Comparison of ENCODE assay signal across 19 mouse cellular contexts in the genomic region with DNA sequence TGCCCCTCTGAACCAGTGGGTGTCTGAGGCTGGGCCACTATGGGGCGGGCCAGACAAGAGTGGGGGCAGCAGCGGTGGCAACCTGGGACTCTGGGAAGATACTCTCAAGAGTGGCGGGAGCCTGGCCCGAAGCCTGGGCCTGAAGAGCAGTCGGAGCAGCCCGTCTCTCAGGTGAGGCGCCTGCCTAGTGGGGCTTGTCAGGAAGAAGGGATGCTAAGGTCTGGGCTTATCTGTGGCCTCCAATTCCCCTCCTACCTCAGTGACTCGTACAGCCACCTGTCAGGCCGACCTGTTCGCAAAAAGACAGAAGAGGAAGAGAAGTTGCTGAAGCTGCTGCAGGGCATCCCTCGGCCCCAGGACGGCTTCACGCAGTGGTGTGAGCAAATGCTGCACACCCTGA. TPM values are rescaled to one million over a fixed set of nuclear protein-coding genes. Genes with fewer than 3 reads are reported as not detected.
DNase-seq lines count a peak whose midpoint lies in the region; ATAC-seq and TF ChIP-seq lines count a peak whose summit lies in the region.
"Had no signal": no experiment of that assay in that cellular context is flagged by ENCODE, and none has a peak within 500 bp of the region (broad histone marks: within the 10 kb centered on the region; RNA-seq: fewer than 3 reads in every experiment).

No protein-coding gene starts in this region.

- H3K27ac ChIP-seq in forebrain, embryonic 12.5 days = peak overlapping the region; percentile 66; the same call in 1 of the 2 replicates
- H3K27ac ChIP-seq in forebrain, embryonic 11.5 days (ENCODE audit: low read depth, low read length) = no peak overlapping the region
- peak overlapping the region; percentile 50 for H3K27ac ChIP-seq in hindbrain, embryonic 13.5 days
- H3K27ac ChIP-seq in midbrain, embryonic 16.5 days (ENCODE audit: low read length) = peak overlapping the region; percentile 33; the same call in 1 of the 2 replicates
- H3K27ac ChIP-seq in stomach, postnatal 0 days (replicated peaks) = no peak overlapping the region
- H3K27ac ChIP-seq: heart, embryonic 15.5 days; liver, embryonic 13.5 days had no signal

- no peak overlapping the region for H3K4me3 ChIP-seq in forebrain, embryonic 12.5 days (replicated peaks)
- H3K4me3 ChIP-seq in forebrain, embryonic 11.5 days (ENCODE audit: low read depth, low read length) = no peak overlapping the region
- no peak overlapping the region for H3K4me3 ChIP-seq in hindbrain, embryonic 13.5 days
- H3K4me3 ChIP-seq in midbrain, embryonic 16.5 days (ENCODE audit: low read depth, low read length) = no peak overlapping the region
- H3K4me3 ChIP-seq in stomach, postnatal 0 days (ENCODE audit: low read depth, low read length) = no peak overlapping the region
- H3K4me3 ChIP-seq: heart, embryonic 15.5 days; liver, embryonic 13.5 days had no signal

- no peak overlapping the region for H3K4me2 ChIP-seq in forebrain, embryonic 12.5 days
- no peak overlapping the region for H3K4me2 ChIP-seq in forebrain, embryonic 11.5 days (ENCODE audit: low read depth, low read length, severe bottlenecking)
- H3K4me2 ChIP-seq in hindbrain, embryonic 13.5 days = no peak overlapping the region
- H3K4me2 ChIP-seq in midbrain, embryonic 16.5 days (ENCODE audit: low read length) = no peak overlapping the region
- no peak overlapping the region for H3K4me2 ChIP-seq in stomach, postnatal 0 days (replicated peaks; ENCODE audit: low read depth)
- H3K4me2 ChIP-seq: heart, embryonic 15.5 days; liver, embryonic 13.5 days had no signal

- H3K9ac ChIP-seq in forebrain, embryonic 12.5 days = no peak overlapping the region
- no peak overlapping the region for H3K9ac ChIP-seq in forebrain, embryonic 11.5 days (ENCODE audit: low read length)
- no peak overlapping the region for H3K9ac ChIP-seq in hindbrain, embryonic 13.5 days
- no peak overlapping the region for H3K9ac ChIP-seq in midbrain, embryonic 16.5 days (ENCODE audit: low read depth, low read length)
- H3K9ac ChIP-seq in stomach, postnatal 0 days (ENCODE audit: low read length) = no peak overlapping the region
- H3K9ac ChIP-seq: heart, embryonic 15.5 days; liver, embryonic 13.5 days had no signal

- peaks cover 30% of the 10 kb centered on the region for H3K4me1 ChIP-seq in forebrain, embryonic 12.5 days
- peaks cover 4% of the 10 kb centered on the region for H3K4me1 ChIP-seq in forebrain, embryonic 11.5 days (replicated peaks; ENCODE audit: control insufficient read depth, insufficient read depth, low read length)
- H3K4me1 ChIP-seq in hindbrain, embryonic 13.5 days (replicated peaks) = peaks cover 38% of the 10 kb centered on the region
- H3K4me1 ChIP-seq in midbrain, embryonic 16.5 days (ENCODE audit: control insufficient read depth, insufficient read depth, low read length) = peaks cover 10% of the 10 kb centered on the region
- H3K4me1 ChIP-seq in stomach, postnatal 0 days (replicated peaks; ENCODE audit: control insufficient read depth, insufficient read depth) = no peaks in the 10 kb centered on the region

- no peak for TF ChIP-seq CTCF in stomach, postnatal 0 days (IDR thresholded peaks at IDR 0.05; ENCODE audit: low read depth)

- H3K9me3 ChIP-seq in forebrain, embryonic 12.5 days = no peaks in the 10 kb centered on the region
- H3K9me3 ChIP-seq in forebrain, embryonic 11.5 days (ENCODE audit: control insufficient read depth, low read length) = no peaks in the 10 kb centered on the region
- H3K9me3 ChIP-seq in hindbrain, embryonic 13.5 days = no peaks in the 10 kb centered on the region
- H3K9me3 ChIP-seq in midbrain, embryonic 16.5 days (replicated peaks; ENCODE audit: control insufficient read depth, low read length, poor library complexity, severe bottlenecking) = no peaks in the 10 kb centered on the region
- no peaks in the 10 kb centered on the region for H3K9me3 ChIP-seq in stomach, postnatal 0 days (ENCODE audit: control insufficient read depth, low read length)
- H3K9me3 ChIP-seq: heart, embryonic 15.5 days; liver, embryonic 13.5 days had no signal

- peaks cover 98% of the 10 kb centered on the region for H3K36me3 ChIP-seq in forebrain, embryonic 12.5 days (replicated peaks)
- peaks cover 36% of the 10 kb centered on the region for H3K36me3 ChIP-seq in forebrain, embryonic 11.5 days (ENCODE audit: control insufficient read depth, insufficient read depth, low read length)
- peaks cover 97% of the 10 kb centered on the region for H3K36me3 ChIP-seq in hindbrain, embryonic 13.5 days
- H3K36me3 ChIP-seq in midbrain, embryonic 16.5 days (ENCODE audit: control insufficient read depth, insufficient read depth, low read length) = peaks cover 72% of the 10 kb centered on the region
- peaks cover 76% of the 10 kb centered on the region for H3K36me3 ChIP-seq in stomach, postnatal 0 days (ENCODE audit: control insufficient read depth, insufficient read depth, low read length)

- TF ChIP-seq EP300 in stomach, postnatal 0 days (optimal IDR thresholded peaks at IDR 0.05) = no peak

- WGBS in forebrain, embryonic 12.5 days = 87% methylated on average over 13 of the region's 13 CpGs
- WGBS in forebrain, embryonic 11.5 days = 92% methylated on average over 13 of the region's 13 CpGs
- WGBS in hindbrain, embryonic 13.5 days = 93% methylated on average over 13 of the region's 13 CpGs
- 88% methylated on average over 13 of the region's 13 CpGs for WGBS in midbrain, embryonic 16.5 days
- WGBS in stomach, postnatal 0 days = 83% methylated on average over 9 of the region's 13 CpGs

- no peak for DNase-seq in forebrain, embryonic 11.5 days (ENCODE audit: low spot score)
- DNase-seq in kidney, postnatal 10 days = peak; percentile 19
- no peak for DNase-seq in kidney, adult 18-20 months
- DNase-seq in stomach, postnatal 0 days (ENCODE audit: low spot score) = no peak
- no peak for DNase-seq in embryo, embryonic 11 days
- DNase-seq: adrenal gland, adult 8-10 months; cerebellum, adult 11 months; cerebellum, postnatal 36 days; kidney, postnatal 36 days; liver, embryonic 13.5 days; retina, postnatal 1 day; thymus, postnatal 4 days had no signal

- H3K27me3 ChIP-seq in forebrain, embryonic 12.5 days = no peaks in the 10 kb centered on the region
- no peaks in the 10 kb centered on the region for H3K27me3 ChIP-seq in forebrain, embryonic 11.5 days (ENCODE audit: control insufficient read depth, insufficient read depth, low read length)
- no peaks in the 10 kb centered on the region for H3K27me3 ChIP-seq in hindbrain, embryonic 13.5 days
- H3K27me3 ChIP-seq in midbrain, embryonic 16.5 days (ENCODE audit: control insufficient read depth, insufficient read depth, low read depth, low read length) = no peaks in the 10 kb centered on the region
- H3K27me3 ChIP-seq in stomach, postnatal 0 days (ENCODE audit: control insufficient read depth, insufficient read depth, low read length) = no peaks in the 10 kb centered on the region
- H3K27me3 ChIP-seq: CH12.LX; heart, embryonic 15.5 days; liver, embryonic 13.5 days had no signal

- no peak for ATAC-seq in forebrain, embryonic 12.5 days (ENCODE audit: low FRiP score)
- ATAC-seq in forebrain, embryonic 11.5 days (replicated peaks; ENCODE audit: low FRiP score) = no peak
- ATAC-seq in hindbrain, embryonic 13.5 days (ENCODE audit: low FRiP score) = no peak
- ATAC-seq in midbrain, embryonic 16.5 days = no peak
- no peak for ATAC-seq in stomach, postnatal 0 days (ENCODE audit: low FRiP score, low TSS enrichment)

RNA-seq across cellular contexts. Expression of gene Gigyf1, which starts 6.3 kb away (rescaled TPM):
- 18.7 TPM in 2 replicates for polyA plus RNA-seq in forebrain, embryonic 12.5 days (2016; fragmentation: Nextera tagmentation; extraction: Ambion mirVana)
- polyA plus RNA-seq in forebrain, embryonic 11.5 days (2014; fragmentation: Nextera tagmentation; extraction: Ambion mirVana) = 14.0 and 14.9 TPM in 2 replicates
- 17.9 and 19.5 TPM in 2 replicates for polyA plus RNA-seq in hindbrain, embryonic 13.5 days (2015; fragmentation: Nextera tagmentation; extraction: Ambion mirVana)
- polyA plus RNA-seq in midbrain, embryonic 16.5 days (2015; fragmentation: Nextera tagmentation; extraction: Ambion mirVana) = 19.3 and 19.4 TPM in 2 replicates
- 5.2 and 6.0 TPM in 2 replicates for polyA plus RNA-seq in stomach, postnatal 0 days (2015; fragmentation: Nextera tagmentation; extraction: Ambion mirVana)

RNA-seq across cellular contexts. Expression of gene Epo, which starts 8.4 kb away (rescaled TPM):
- polyA plus RNA-seq in forebrain, embryonic 12.5 days (2016; fragmentation: Nextera tagmentation; extraction: Ambion mirVana) = 0.38 and 0.47 TPM in 2 replicates
- polyA plus RNA-seq in forebrain, embryonic 11.5 days (2014; fragmentation: Nextera tagmentation; extraction: Ambion mirVana) = 0.40 and 0.84 TPM in 2 replicates
- polyA plus RNA-seq in hindbrain, embryonic 13.5 days (2015; fragmentation: Nextera tagmentation; extraction: Ambion mirVana) = not detected in 2 replicates
- not detected in 2 replicates for polyA plus RNA-seq in midbrain, embryonic 16.5 days (2015; fragmentation: Nextera tagmentation; extraction: Ambion mirVana)
- not detected in 2 replicates for polyA plus RNA-seq in stomach, postnatal 0 days (2015; fragmentation: Nextera tagmentation; extraction: Ambion mirVana)
- polyA plus RNA-seq: brain, embryonic 14.5 days; embryonic facial prominence, embryonic 14.5 days; heart, embryonic 15.5 days had no signal

RNA-seq across cellular contexts. Expression of gene Gnb2, which starts 8.6 kb away (rescaled TPM):
- polyA plus RNA-seq in forebrain, embryonic 12.5 days (2016; fragmentation: Nextera tagmentation; extraction: Ambion mirVana) = 411 and 417 TPM in 2 replicates
- polyA plus RNA-seq in forebrain, embryonic 11.5 days (2014; fragmentation: Nextera tagmentation; extraction: Ambion mirVana) = 410 and 508 TPM in 2 replicates
- 529 and 536 TPM in 2 replicates for polyA plus RNA-seq in hindbrain, embryonic 13.5 days (2015; fragmentation: Nextera tagmentation; extraction: Ambion mirVana)
- polyA plus RNA-seq in midbrain, embryonic 16.5 days (2015; fragmentation: Nextera tagmentation; extraction: Ambion mirVana) = 496 and 512 TPM in 2 replicates
- polyA plus RNA-seq in stomach, postnatal 0 days (2015; fragmentation: Nextera tagmentation; extraction: Ambion mirVana) = 345 and 374 TPM in 2 replicates

RNA-seq across cellular contexts. Expression of gene Pop7, which starts 22.4 kb away (rescaled TPM):
- polyA plus RNA-seq in forebrain, embryonic 12.5 days (2016; fragmentation: Nextera tagmentation; extraction: Ambion mirVana) = 61.6 and 62.1 TPM in 2 replicates
- 55.9 and 62.4 TPM in 2 replicates for polyA plus RNA-seq in forebrain, embryonic 11.5 days (2014; fragmentation: Nextera tagmentation; extraction: Ambion mirVana)
- 82.2 and 85.1 TPM in 2 replicates for polyA plus RNA-seq in hindbrain, embryonic 13.5 days (2015; fragmentation: Nextera tagmentation; extraction: Ambion mirVana)
- polyA plus RNA-seq in midbrain, embryonic 16.5 days (2015; fragmentation: Nextera tagmentation; extraction: Ambion mirVana) = 76.3 and 80.5 TPM in 2 replicates
- polyA plus RNA-seq in stomach, postnatal 0 days (2015; fragmentation: Nextera tagmentation; extraction: Ambion mirVana) = 37.9 and 39.9 TPM in 2 replicates

RNA-seq across cellular contexts. Expression of gene Actl6b, which starts 28.6 kb away (rescaled TPM):
- polyA plus RNA-seq in forebrain, embryonic 12.5 days (2016; fragmentation: Nextera tagmentation; extraction: Ambion mirVana) = 76.1 and 80.3 TPM in 2 replicates
- 20.5 and 22.8 TPM in 2 replicates for polyA plus RNA-seq in forebrain, embryonic 11.5 days (2014; fragmentation: Nextera tagmentation; extraction: Ambion mirVana)
- 256 and 271 TPM in 2 replicates for polyA plus RNA-seq in hindbrain, embryonic 13.5 days (2015; fragmentation: Nextera tagmentation; extraction: Ambion mirVana)
- polyA plus RNA-seq in midbrain, embryonic 16.5 days (2015; fragmentation: Nextera tagmentation; extraction: Ambion mirVana) = 307 and 326 TPM in 2 replicates
- polyA plus RNA-seq in stomach, postnatal 0 days (2015; fragmentation: Nextera tagmentation; extraction: Ambion mirVana) = 2.3 and 2.7 TPM in 2 replicates

Comparison
In these comparisons a context has a peak if more than half of its experiments do, and no peak if none do; other contexts are left out.
1. H3K27ac ChIP-seq: peak in forebrain, embryonic 12.5 days (single experiment), hindbrain, embryonic 13.5 days (single experiment) and midbrain, embryonic 16.5 days (single experiment); none in forebrain, embryonic 11.5 days (single experiment) and stomach, postnatal 0 days (single experiment).